8 mouse cellular contexts compared by ENCODE assay signal in genomic region chr2:170193211-170193610, GRCm38 (mm10). TPM values are rescaled to one million over a fixed set of nuclear protein-coding genes. Genes with fewer than 3 reads are reported as not detected.
DNase-seq lines count a peak whose midpoint lies in the region; ATAC-seq and TF ChIP-seq lines count a peak whose summit lies in the region.

No protein-coding gene starts in this region.

- H3K27me3 ChIP-seq in heart, embryonic 14.5 days (ENCODE audit: control insufficient read depth, insufficient read depth, low read length) = no peaks in the 10 kb centered on the region
- no peaks in the 10 kb centered on the region for H3K27me3 ChIP-seq in megakaryocyte, embryonic 14.5 days (replicated peaks)

- no peak for TF ChIP-seq CTCF in bone marrow, adult 2 months (IDR thresholded peaks at IDR 0.05; ENCODE audit: control insufficient read depth, insufficient read depth, low read length)

- H3K4me1 ChIP-seq in heart, embryonic 14.5 days (ENCODE audit: control insufficient read depth in 2 of 2, insufficient read depth in 2 of 2, low read length in 2 of 2) = peaks cover 7 to 9% of the 10 kb centered on the region in 2 experiments
- H3K4me1 ChIP-seq in bone marrow, adult 2 months (ENCODE audit: control insufficient read depth, insufficient read depth, low read length) = peaks cover 2% of the 10 kb centered on the region; the same call in 1 of the 2 replicates
- H3K4me1 ChIP-seq in megakaryocyte, embryonic 14.5 days = peaks cover 38% of the 10 kb centered on the region

- WGBS in heart, embryonic 14.5 days = 4% methylated on average over 10 of the region's 10 CpGs
- WGBS in bone marrow, adult 2 months = 4% methylated on average over 10 of the region's 10 CpGs

- H3K36me3 ChIP-seq in heart, embryonic 14.5 days (ENCODE audit: control insufficient read depth, insufficient read depth, low read length) = no peaks in the 10 kb centered on the region
- no peaks in the 10 kb centered on the region for H3K36me3 ChIP-seq in megakaryocyte, embryonic 14.5 days (replicated peaks; ENCODE audit: low read length)

- no peaks in the 10 kb centered on the region for H3K9me3 ChIP-seq in heart, embryonic 14.5 days (ENCODE audit: control insufficient read depth, low read length)
- H3K9me3 ChIP-seq in megakaryocyte, embryonic 14.5 days = no peaks in the 10 kb centered on the region

- DNase-seq in heart, adult 8-10 months (ENCODE audit: low spot score) = no peak
- DNase-seq in cerebellum, postnatal 36 days = no peak
- no peak for DNase-seq in cerebellum, adult 8-10 months
- DNase-seq in spleen, adult 18-20 months = no peak

- H3K4me3 ChIP-seq in heart, embryonic 14.5 days (ENCODE audit: control insufficient read depth in 1 of 2, insufficient read depth in 1 of 2, low read depth in 1 of 2, low read length in 2 of 2) = peak overlapping the region; percentile 8 to 36
- peak overlapping the region; percentile 41 for H3K4me3 ChIP-seq in bone marrow, adult 2 months (replicated peaks; ENCODE audit: control insufficient read depth, low read depth, low read length)
- peak overlapping the region; percentile 88 for H3K4me3 ChIP-seq in megakaryocyte, embryonic 14.5 days (replicated peaks)

- TF ChIP-seq POLR2A in bone marrow, adult 2 months (IDR thresholded peaks at IDR 0.05; ENCODE audit: borderline replicate concordance, control insufficient read depth, low read depth, low read length) = no peak

- no peak for ATAC-seq in heart, embryonic 14.5 days (ENCODE audit: insufficient number of reproducible peaks, insufficient read depth, low FRiP score, low read depth)
- peak; percentile 69 to 71 for ATAC-seq in hematopoietic stem cell, adult 5-6 weeks (replicated peaks in 1 of 2; ENCODE audit: insufficient read depth in 1 of 2, low FRiP score in 2 of 2, low TSS enrichment in 1 of 2, low read depth in 1 of 2, poor library complexity in 2 of 2, severe bottlenecking in 2 of 2)

- peak overlapping the region; percentile 56 for H3K9ac ChIP-seq in heart, embryonic 14.5 days (ENCODE audit: low read length)

- H3K27ac ChIP-seq in heart, embryonic 14.5 days (replicated peaks in 1 of 2; ENCODE audit: control insufficient read depth in 1 of 2, insufficient read depth in 1 of 2, low read depth in 2 of 2, low read length in 2 of 2) = no peak overlapping the region; a peak in 1 of 4 replicates
- peak overlapping the region; percentile 2; the same call in 1 of the 2 replicates for H3K27ac ChIP-seq in bone marrow, adult 2 months (ENCODE audit: control insufficient read depth, insufficient read depth, low read depth, low read length, poor library complexity)

- peak overlapping the region; percentile 58 for H3K4me2 ChIP-seq in heart, embryonic 14.5 days (ENCODE audit: low read length)

RNA-seq across cellular contexts. Expression of gene Zfp217, which starts 45.3 kb away (rescaled TPM):
- polyA plus RNA-seq in heart, embryonic 14.5 days (2014; fragmentation: Nextera tagmentation; extraction: Ambion mirVana) = 3.3 and 3.4 TPM in 2 replicates
- total RNA-seq in heart, adult 8-10 months (2022) = 10 to 100 TPM in 1 of 4 experiments, 1 to 10 TPM in 3; 7.4 to 12.0 (median 8.9) TPM
- polyA plus RNA-seq in bone marrow, adult 2 months (2011; ENCODE audit: insufficient read depth, insufficient read length, low replicate concordance, missing spikeins) = 10.1 and 23.7 TPM in 2 replicates
- 35.4 and 39.5 TPM in 2 replicates for total RNA-seq in hematopoietic stem cell, adult 5-6 weeks (2017)
- polyA plus RNA-seq in megakaryocyte, embryonic 14.5 days (2012; ENCODE audit: insufficient read depth, low replicate concordance) = 1.8 and 3.0 TPM in 2 replicates

Comparison
In these comparisons a context has a peak if more than half of its experiments do, and no peak if none do; other contexts are left out.
1. H3K4me3 ChIP-seq: peak in every context shown above with its lines; median percentile 88 in megakaryocyte, embryonic 14.5 days; 41 in bone marrow, adult 2 months; 22 in heart, embryonic 14.5 days.